Mouse (Mus musculus) cerebellum, adult 2 months (tissue): ENCODE results near the gene Nptx1.

ENCODE experiments used
- CTCF ChIP-seq: fragments of 200-500 bp; IDR thresholded peaks from 2 replicates; pipeline ENCODE4 v1.5.1; 2011; ENCODE audit warnings: low read depth, mild to moderate bottlenecking, control low read depth, low read length, moderate library complexity, borderline replicate concordance; ENCODE audit not compliant: insufficient read depth
- POLR2A ChIP-seq: fragments of 200-500 bp; IDR thresholded peaks from 2 replicates; pipeline ENCODE4 v1.6.1; 2011; ENCODE audit warnings: low read length, control low read depth, borderline replicate concordance; ENCODE audit not compliant: insufficient read depth

DNA sequence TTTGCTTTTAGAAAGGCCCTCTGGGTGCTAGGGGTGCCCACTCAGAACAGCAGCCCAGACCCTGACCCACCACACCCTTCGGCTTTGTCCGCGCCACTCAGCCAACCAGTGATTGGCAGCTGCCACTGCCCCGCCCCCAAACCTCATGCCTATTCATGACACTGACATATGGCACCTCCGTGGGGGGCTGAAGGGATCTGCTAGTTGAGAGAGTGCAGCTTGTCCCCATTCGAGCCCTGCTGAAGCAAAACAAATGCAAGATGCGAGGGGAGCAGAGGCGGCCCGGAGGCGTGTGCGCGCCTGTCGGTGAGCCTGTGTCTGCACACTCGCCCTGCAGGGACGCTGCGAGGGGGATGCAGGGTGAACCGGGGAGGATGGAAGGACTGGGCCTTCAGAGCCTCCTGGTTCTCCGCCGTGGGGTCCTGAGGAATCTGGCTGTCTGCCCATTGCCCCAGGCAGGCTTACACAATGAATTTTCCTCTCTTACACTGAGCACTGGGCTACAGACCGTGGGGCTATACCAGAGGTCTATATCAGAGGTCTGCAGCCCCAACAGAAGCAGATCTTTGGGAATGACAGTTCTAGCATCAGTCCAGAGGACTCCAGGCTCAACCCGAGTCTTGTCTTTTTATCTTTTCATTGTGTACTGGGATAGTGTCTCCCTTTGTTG, 32.5 kb downstream of the Nptx1 start:
- TF ChIP-seq CTCF (peak; percentile 56), POLR2A (peak; percentile 49; the same call in 1 of the 2 replicates)
